Mouse (Mus musculus) A20 (cell line): ENCODE results near the gene Mapk3.

Experiments
- DNase-seq: peaks from one replicate; pipeline ENCODE4 v3.0.0-alpha.2; 2011; ENCODE audit warnings: low read depth, low spot score

Mapk3 gene

GRCm38 (mm10) chr7:126802134-126802889 is 42.9 kb downstream of the Mapk3 start:
- DNase-seq = no peak

- no peak for DNase-seq
Measured at GRCm38 (mm10) chr7:126803181-126803580, 43.8 kb downstream of the Mapk3 start.

- DNase-seq = no peak
Measured at GRCm38 (mm10) chr7:126803751-126804150, 44.4 kb downstream of the Mapk3 start.

DNA sequence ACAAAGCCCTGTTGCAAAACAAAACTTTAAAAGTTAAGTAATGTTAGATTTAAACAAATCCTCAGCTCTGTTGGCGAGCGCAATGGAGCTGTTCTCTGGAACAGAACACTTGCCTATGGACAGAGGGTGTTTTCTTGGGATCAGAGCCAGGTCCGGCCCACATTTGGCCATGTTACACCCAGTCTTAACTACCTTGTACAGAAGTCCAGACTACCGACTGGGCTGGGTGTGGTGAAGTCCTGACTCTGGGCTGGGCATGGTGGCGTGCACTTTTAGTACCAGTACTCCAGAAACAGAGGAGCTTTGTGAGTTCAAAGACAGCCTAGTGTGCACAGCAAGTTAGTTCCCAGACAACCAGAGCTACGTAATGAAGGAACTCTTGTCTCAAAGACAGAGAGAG is 47.6 kb downstream of the Mapk3 start:
- no peak for DNase-seq

DNA sequence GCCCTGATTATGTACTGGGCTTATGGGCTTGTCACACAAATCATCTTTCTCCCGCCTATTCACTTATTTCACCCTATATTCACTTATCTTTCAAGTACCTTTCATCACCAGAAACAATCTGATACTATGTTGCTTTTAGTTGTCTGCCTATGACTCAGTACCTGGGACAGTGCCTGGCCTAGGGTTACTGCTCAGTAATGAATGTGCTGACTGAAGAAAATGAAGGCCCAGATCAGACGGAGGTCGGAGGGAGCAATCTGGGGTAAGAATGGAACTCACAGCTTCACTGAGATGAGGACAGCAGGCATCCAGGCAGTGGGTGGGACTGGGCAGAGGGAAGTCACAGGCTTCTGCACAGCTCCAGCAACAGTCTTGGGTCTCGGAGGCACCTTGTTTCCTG is 48.0 kb downstream of the Mapk3 start:
- no peak for DNase-seq

DNA sequence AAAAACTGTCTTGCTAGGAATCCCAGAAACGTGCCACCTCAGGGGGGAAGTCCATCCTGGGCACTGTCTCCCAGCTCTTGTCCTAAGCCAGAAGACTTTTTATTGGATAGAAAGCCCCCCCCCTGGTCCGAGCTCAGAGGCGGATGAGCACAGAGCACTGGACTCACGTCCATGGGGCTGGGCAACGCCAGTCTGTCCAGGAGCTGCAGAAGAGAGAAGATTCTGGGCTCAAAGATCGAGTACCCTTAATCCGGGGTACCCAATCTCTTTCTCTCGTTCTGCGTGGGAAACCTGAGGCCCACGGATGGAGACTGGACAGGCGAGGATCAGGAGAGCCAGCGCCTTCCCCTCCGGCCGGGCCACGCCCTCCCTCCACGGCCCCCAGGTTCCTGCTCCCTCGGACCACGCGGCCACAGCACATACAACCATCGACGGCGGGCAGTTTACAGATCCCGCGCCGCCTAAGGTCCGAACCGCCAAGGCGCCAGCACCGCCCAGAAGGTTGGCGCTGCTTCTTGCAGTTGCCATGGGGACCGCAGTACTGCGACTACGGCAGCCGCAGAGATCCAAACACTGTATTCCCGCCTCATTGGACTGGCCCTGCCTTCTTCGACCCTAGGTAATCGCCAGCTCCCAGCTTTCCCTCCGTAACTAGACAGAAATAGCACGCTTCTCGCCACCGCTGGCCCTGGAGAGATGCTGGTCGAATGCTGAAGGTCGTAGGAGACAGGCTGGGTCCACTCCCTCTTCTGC is 49.5 kb downstream of the Mapk3 start:
- no peak for DNase-seq

DNA sequence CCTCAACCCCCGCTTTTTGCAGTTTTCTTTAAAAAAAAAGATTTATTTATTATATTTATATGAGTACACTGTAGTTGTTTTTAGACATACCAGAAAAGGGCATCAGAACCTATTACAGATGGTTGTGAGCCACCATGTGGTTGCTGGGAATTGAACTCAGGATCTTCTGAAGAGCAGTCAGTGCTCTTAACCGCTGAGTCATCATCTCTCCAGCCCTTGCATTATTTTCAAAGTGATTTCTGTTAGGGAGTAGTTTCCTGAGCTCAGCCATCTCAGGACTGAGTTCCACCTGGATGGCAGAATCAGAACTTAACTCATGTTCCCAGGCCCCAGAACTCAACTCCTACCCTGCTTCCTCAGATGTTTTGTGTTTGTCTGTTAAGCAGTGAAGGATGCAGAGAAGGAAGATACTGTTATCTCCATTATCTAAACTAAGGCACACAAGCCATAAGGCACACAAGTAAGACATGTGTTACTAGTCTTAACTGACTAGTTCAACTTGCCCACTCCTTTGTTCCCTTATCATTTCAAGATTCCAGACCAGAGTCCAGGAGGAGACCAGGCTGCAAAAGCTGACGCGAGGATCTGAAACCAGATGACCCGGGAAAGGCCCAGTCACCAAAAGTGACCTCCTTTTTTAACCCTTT is 50.4 kb downstream of the Mapk3 start:
- DNase-seq = no peak
